Mouse (Mus musculus): ENCODE results near the gene Apol7e. TPM values are rescaled to one million over a fixed set of nuclear protein-coding genes. Genes with fewer than 3 reads are reported as not detected.

Gene Apol7e
- total and polyA plus RNA-seq, 3 experiments = 0.12 to 0.52 TPM; not detected in 1

Other genes starting within 250 kb of the Apol7e start
- gene Apol10a, start 221.8 kb upstream of the Apol7e start, total RNA-seq (2021) = not detected
- not detected in 2 replicates for gene Apol10a, start 221.8 kb upstream of the Apol7e start, polyA plus RNA-seq (2012; rRNA removed)
- not detected for gene Apol11a, start 190.6 kb upstream of the Apol7e start, total RNA-seq (2021)
- gene Apol11a, start 190.6 kb upstream of the Apol7e start, polyA plus RNA-seq (2012; rRNA removed) = not detected in 2 replicates
- under 1 TPM in 1 of 2 experiments, not detected in 1; 0.14 TPM for gene Apol7c, start 165.5 kb upstream of the Apol7e start, total RNA-seq (2021)
- gene Apol7c, start 165.5 kb upstream of the Apol7e start, polyA plus RNA-seq (2012; rRNA removed) = 0.07 TPM in 1 of 2 replicates, not detected in the other
- gene 1700025B11Rik, start 137.0 kb upstream of the Apol7e start, total RNA-seq (2021) = not detected
- gene 1700025B11Rik, start 137.0 kb upstream of the Apol7e start, polyA plus RNA-seq (2012; rRNA removed) = not detected in 2 replicates
- gene Apol10b, start 102.7 kb upstream of the Apol7e start, total RNA-seq (2021) = under 1 TPM; 0.14 to 0.41 TPM
- gene Apol10b, start 102.7 kb upstream of the Apol7e start, polyA plus RNA-seq (2012; rRNA removed) = 0.07 TPM in 1 of 2 replicates, not detected in the other
- gene Gm36245, start 99.6 kb upstream of the Apol7e start, total RNA-seq (2021) = not detected
- not detected in 2 replicates for gene Gm36245, start 99.6 kb upstream of the Apol7e start, polyA plus RNA-seq (2012; rRNA removed)
- gene Apol11b, start 55.6 kb upstream of the Apol7e start, total RNA-seq (2021) = under 1 TPM; 0.52 to 0.73 TPM
- gene Apol11b, start 55.6 kb upstream of the Apol7e start, polyA plus RNA-seq (2012; rRNA removed) = 0.04 TPM in 1 of 2 replicates, not detected in the other
- gene Apol9b, start 30.2 kb downstream of the Apol7e start, total RNA-seq (2021) = 1 to 10 TPM in 1 of 2 experiments, under 1 TPM in 1; 0.58 to 1.5 TPM
- 1.5 and 3.2 TPM in 2 replicates for gene Apol9b, start 30.2 kb downstream of the Apol7e start, polyA plus RNA-seq (2012; rRNA removed)
- not detected for gene Apol8, start 58.1 kb downstream of the Apol7e start, total RNA-seq (2021)
- not detected in 2 replicates for gene Apol8, start 58.1 kb downstream of the Apol7e start, polyA plus RNA-seq (2012; rRNA removed)
- 100 to 1,000 TPM; 280 to 306 TPM for gene Myh9, start 143.3 kb downstream of the Apol7e start, total RNA-seq (2021)
- 45.4 and 51.9 TPM in 2 replicates for gene Myh9, start 143.3 kb downstream of the Apol7e start, polyA plus RNA-seq (2012; rRNA removed)
- 100 to 1,000 TPM; 538 to 652 TPM for gene Txn2, start 230.1 kb downstream of the Apol7e start, total RNA-seq (2021)
- gene Txn2, start 230.1 kb downstream of the Apol7e start, polyA plus RNA-seq (2012; rRNA removed) = 1,033 and 1,131 TPM in 2 replicates

Data from adrenal gland, adult 2 months (tissue).